Mouse (Mus musculus) thymus, postnatal 36 days (tissue): Measurements from ENCODE around the gene Cwf19l1.
"Not testable (repeated sequence)": the region's sequence is repeated elsewhere in the genome, so short reads cannot be mapped to it uniquely, and the experiment has no call there.

ENCODE experiments used
- DNase-seq, 2 experiments: peaks; one replicate each; pipeline ENCODE4 v3.0.0; 2022; ENCODE audit warnings: mixed read lengths in 2 of 2

The Cwf19l1 gene

GRCm38 (mm10) chr19:44135072-44135959, at the start of gene Cwf19l1:
Gene Cwf19l1 (minus strand): TSS chr19:44135876.
- peak; percentile 76 to 78 for DNase-seq

GRCm38 (mm10) chr19:44183968-44184367, 48.3 kb upstream of the Cwf19l1 start:
- no peak for DNase-seq

GRCm38 (mm10) chr19:44180502-44180901, 44.8 kb upstream of the Cwf19l1 start:
- no peak for DNase-seq

GRCm38 (mm10) chr19:44176741-44177140, 41.1 kb upstream of the Cwf19l1 start:
- no peak for DNase-seq

DNA sequence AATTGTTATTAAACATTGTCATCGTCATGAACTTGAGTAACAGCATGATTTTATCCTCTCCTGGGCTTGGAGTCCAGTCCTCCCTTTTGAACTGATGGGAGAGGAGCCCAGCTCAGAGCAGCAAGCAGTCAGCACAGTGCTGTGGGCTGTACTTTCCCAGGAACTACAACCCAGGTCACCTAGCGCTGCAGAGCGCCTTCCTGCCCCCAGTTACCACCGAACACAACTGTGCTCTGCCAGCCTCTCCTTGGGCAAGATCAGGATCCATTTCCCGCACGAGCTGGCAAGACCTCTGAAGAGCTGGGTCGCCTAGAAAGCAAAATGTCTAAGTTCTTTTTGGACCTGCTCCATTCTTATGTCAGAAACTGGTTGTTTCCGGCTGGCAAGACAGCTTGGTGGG, 39.2 kb upstream of the Cwf19l1 start:
- DNase-seq = no peak

DNA sequence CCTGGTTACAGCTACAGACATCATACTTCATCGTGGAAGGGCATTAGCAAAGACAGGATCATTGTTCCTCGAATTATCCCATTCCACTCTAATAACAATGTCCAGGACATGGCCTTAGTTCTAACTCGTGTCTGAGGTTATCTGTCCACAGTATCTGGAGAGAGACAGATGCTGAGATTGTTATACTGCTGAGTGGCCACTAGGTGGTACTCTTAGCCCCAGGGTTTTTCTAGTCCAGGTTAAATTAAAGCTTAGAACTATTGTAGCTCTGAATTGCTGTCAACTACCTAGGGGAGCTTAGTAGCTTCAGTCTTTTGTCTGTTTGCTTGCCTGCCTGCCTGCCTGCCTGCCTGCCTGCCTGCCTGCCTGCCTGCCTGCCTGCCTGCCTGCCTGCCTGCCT, 25.8 kb upstream of the Cwf19l1 start:
- DNase-seq = no peak

GRCm38 (mm10) chr19:44159386-44159785, 23.7 kb upstream of the Cwf19l1 start:
- no peak for DNase-seq

GRCm38 (mm10) chr19:44157005-44157404, 21.3 kb upstream of the Cwf19l1 start:
- no peak for DNase-seq

- no peak for DNase-seq
These were observed 18.1 kb upstream of the Cwf19l1 start for GRCm38 (mm10) chr19:44153781-44154180.

DNA sequence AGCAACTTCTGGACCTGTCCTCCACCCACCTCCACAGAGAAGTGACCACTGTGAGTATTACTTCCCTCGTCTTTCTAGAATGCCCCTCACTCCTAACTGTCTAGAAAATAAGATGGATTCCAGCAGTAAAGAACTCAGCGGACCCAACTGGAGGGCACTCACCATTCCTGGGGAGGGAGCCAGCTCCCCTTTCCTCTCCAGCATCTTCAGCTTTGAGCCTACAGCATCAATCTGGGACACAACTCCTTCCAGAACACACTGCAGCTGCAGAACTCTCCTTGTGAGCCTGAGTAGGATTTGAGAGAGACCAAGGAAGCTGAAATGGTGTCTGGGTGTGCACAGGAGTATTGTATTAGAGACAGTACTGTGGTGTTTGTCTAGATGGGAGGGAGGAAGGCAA, 13.3 kb upstream of the Cwf19l1 start:
- DNase-seq = no peak

GRCm38 (mm10) chr19:44148345-44148744, 12.7 kb upstream of the Cwf19l1 start:
- no peak for DNase-seq

- no peak for DNase-seq
These were observed 11.3 kb upstream of the Cwf19l1 start for GRCm38 (mm10) chr19:44146951-44147350.

GRCm38 (mm10) chr19:44146568-44146879, 10.8 kb upstream of the Cwf19l1 start:
- no peak for DNase-seq

DNA sequence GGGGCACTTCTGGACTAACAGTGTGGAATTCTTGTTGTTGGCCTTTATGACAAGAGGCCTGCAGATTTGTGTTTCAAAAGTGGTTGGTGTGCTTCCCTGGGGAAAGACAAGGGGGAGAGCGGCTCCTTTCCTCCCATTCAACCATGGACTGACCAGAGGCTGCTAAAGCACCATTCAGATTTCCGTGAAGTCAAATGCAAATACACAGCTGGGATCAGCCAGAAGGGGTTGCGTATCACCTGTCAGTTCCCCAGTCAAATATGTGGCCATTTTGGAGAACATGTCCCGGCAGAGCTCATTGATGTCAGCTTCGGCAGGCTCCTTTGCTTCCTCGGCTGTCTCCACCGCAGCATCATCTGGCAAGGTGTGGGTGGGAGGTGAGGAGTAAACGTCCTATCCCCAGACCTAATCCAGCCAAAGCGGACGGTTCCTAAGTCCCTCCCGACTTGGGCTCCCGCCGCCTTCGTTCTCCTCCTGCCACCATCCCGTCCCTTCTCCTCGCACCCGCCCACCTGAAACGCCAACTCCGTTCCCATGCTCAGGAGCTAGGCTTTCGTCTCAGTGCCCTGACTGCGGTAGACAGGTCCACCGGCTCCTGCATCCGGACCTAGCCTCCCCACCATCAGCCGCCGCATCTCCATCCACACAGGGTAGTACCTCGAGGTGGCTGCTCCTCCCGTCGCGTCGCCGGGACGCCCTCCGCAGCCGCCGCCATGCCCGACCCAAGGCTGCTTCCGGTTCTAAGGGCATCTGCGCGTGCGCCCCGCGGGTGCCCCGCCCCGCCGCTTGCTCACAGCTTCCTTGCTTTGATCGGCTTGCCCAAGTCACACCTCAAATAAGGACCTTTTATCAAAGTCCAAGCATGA, 10.3 kb upstream of the Cwf19l1 start, which contains the start of gene Bloc1s2:
Bloc1s2 (minus strand) TSS at position 745 of the 866 bp plus-strand sequence.
- peak; percentile 91 to 92 for DNase-seq

DNA sequence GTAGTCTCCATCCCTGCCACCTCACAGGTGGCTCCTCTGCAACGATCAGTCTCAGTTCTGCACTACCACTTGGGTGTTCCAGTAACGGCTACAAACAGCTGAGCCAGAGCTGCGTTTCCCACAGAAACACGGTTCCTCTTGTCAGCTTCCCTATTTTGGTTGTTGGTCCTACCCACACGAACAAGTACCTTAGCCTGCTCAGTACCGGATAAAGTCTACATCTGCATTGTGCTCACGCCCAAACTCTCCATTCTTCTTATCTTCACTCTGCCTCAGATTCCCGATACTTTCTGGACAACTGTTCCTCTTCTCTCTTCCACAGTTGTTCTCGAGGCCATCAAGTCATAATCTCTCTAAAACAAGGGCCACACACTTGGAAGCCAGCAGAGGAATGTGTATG, 8.7 kb upstream of the Cwf19l1 start:
- DNase-seq = no peak

DNA sequence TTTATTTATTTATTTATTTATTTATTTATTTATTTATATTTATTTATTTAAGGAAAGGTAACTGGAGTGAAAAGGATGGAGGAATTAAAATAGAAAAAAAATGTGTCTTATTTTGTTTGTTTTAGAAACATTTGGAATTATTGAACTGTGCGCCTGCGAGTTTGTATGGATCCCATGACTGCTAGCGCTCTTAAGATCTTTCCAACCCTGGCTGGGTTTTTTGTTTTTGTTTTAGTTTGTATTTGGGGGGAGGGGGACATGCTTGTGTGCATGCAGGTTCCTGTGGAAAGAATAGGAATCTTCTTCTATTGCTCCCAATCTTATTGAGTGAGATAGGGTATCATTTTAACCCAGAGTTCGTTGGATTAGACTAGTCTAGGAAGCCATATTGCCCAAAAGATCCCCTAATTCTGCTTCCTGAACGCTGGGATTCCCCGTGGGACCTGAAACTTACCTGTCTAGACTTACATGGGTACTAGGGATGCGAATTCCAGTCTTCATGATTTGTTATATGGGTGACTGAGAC, 347 bp upstream of the Cwf19l1 start:
- DNase-seq = no peak

GRCm38 (mm10) chr19:44132917-44133316, 2.8 kb downstream of the Cwf19l1 start:
- no peak for DNase-seq

- no peak for DNase-seq
These were observed 7.1 kb downstream of the Cwf19l1 start for GRCm38 (mm10) chr19:44128560-44128959.

GRCm38 (mm10) chr19:44127729-44128497, 7.8 kb downstream of the Cwf19l1 start:
- DNase-seq = no peak

DNA sequence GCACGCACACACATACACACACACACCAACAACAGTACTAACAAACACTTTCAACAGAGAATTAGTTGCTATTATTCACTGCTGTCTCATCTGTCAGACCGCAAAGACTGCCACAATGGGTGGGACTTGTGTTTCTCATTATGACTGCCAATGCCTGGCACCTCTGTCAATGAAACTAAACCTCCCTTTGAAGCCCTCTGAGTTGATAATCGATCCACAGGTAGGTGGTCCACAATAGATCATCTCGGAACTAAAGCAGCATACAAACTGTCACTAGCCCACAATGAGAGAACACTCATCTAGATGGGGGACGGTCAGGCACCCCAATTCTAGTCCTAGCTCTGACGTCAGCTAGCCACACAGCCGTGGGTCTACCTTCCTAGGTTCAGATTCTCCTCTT, 14.5 kb downstream of the Cwf19l1 start:
- DNase-seq = no peak

- DNase-seq = not testable (repeated sequence)
These were observed 15.0 kb downstream of the Cwf19l1 start for GRCm38 (mm10) chr19:44120686-44121085.

DNA sequence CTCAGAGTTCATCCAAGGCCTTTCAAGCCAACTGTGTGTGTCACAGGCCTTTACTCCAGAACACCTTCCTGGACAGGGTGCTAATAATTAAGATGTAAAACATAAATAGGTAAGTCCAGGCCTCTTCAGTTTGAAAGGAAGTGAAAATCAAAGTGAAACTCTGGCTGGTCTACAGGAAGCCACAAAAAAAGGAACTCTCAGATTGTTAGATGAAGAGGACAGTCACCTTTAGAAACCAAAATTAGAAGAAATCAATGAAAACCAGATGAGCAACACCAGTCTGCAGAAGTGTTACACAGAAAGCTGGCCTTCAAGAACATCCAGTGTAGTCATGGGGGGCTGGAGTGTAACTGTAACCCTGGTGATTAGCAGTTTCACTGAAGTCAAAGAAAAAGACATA, 17.9 kb downstream of the Cwf19l1 start:
- no peak for DNase-seq

DNA sequence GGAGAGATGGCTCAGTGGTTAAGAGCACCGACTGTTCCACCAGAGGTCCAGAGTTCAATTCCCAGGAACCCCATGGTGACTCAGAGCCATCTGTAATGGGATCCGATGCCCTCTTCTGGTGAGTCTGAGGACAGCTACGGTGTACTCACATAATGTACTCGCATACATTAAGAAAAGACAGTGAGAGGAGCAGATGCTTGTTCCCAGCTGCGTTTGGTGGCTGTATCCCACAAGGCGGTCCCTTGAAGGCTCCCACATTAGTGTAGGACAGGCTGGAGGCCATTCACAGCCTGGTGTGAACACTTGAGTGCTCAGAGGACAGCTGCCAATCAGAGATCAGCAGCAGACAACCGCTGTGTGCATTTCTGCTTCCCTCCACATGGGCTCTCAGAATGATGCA, 24.0 kb downstream of the Cwf19l1 start:
- DNase-seq = no peak
